Comparison of ENCODE assay signal across 8 mouse cellular contexts in the genomic region with DNA sequence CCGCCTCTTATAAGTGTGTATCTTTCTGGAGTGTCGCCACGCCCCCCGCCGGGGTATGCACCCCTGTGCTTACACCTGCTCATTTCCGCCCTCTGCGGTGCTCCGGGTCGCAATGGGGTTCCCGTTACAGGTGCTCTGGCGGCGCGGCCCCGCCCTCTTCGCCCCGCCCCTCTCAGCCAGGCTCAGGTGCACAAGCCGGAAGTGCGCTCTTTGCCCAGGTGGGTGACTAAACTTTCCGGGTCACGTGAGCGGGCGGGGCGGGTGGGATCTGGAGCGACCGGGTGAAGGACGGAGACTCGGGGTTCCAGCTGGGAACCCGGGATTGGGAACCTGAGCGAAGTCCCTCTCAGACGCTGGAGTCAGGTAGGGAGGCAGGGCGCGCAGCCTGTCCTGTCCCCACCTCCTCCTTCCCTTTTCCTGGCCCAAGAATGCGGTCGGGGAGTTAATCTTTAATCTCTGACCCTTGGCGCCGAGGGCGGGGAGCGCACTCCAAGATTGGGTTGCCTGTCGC. TPM values are rescaled to one million over a fixed set of nuclear protein-coding genes. Genes with fewer than 3 reads are reported as not detected.
A peak's percentile ranks its signal among the peaks of the same experiment; 100 is the strongest.
DNase-seq lines count a peak whose midpoint lies in the region; ATAC-seq lines count a peak whose summit lies in the region.

No protein-coding gene starts in this region.

- peak overlapping the region; percentile 17 for H3K4me3 ChIP-seq in hindbrain, embryonic 12.5 days
- peak overlapping the region; percentile 29 for H3K4me3 ChIP-seq in limb, embryonic 13.5 days
- H3K4me3 ChIP-seq in midbrain, embryonic 16.5 days (ENCODE audit: low read depth, low read length) = peak overlapping the region; percentile 37

- H3K4me1 ChIP-seq in hindbrain, embryonic 12.5 days = peaks cover 25% of the 10 kb centered on the region
- H3K4me1 ChIP-seq in limb, embryonic 13.5 days = peaks cover 23% of the 10 kb centered on the region
- H3K4me1 ChIP-seq in midbrain, embryonic 16.5 days (ENCODE audit: control insufficient read depth, insufficient read depth, low read length) = peaks cover 25% of the 10 kb centered on the region

- WGBS in hindbrain, embryonic 12.5 days = 2% methylated on average over 36 of the region's 39 CpGs
- under 1% methylated on average over 39 of the region's 39 CpGs for WGBS in limb, embryonic 13.5 days
- WGBS in midbrain, embryonic 16.5 days = under 1% methylated on average over 38 of the region's 39 CpGs

- peak overlapping the region; percentile 36 for H3K4me2 ChIP-seq in hindbrain, embryonic 12.5 days (replicated peaks)
- H3K4me2 ChIP-seq in limb, embryonic 13.5 days (replicated peaks) = peak overlapping the region; percentile 48
- H3K4me2 ChIP-seq in midbrain, embryonic 16.5 days (ENCODE audit: low read length) = peak overlapping the region; percentile 62

- no peaks in the 10 kb centered on the region for H3K9me3 ChIP-seq in hindbrain, embryonic 12.5 days (replicated peaks)
- H3K9me3 ChIP-seq in limb, embryonic 13.5 days = no peaks in the 10 kb centered on the region
- no peaks in the 10 kb centered on the region for H3K9me3 ChIP-seq in midbrain, embryonic 16.5 days (replicated peaks; ENCODE audit: control insufficient read depth, low read length, poor library complexity, severe bottlenecking)

- no peak overlapping the region for H3K27ac ChIP-seq in hindbrain, embryonic 12.5 days
- H3K27ac ChIP-seq in limb, embryonic 13.5 days = no peak overlapping the region
- no peak overlapping the region for H3K27ac ChIP-seq in midbrain, embryonic 16.5 days (ENCODE audit: low read length)

- H3K27me3 ChIP-seq in hindbrain, embryonic 12.5 days = peaks cover 50% of the 10 kb centered on the region
- H3K27me3 ChIP-seq in limb, embryonic 13.5 days = peaks cover 80% of the 10 kb centered on the region
- peaks cover 31% of the 10 kb centered on the region for H3K27me3 ChIP-seq in midbrain, embryonic 16.5 days (ENCODE audit: control insufficient read depth, insufficient read depth, low read depth, low read length)

- no peak overlapping the region for H3K9ac ChIP-seq in hindbrain, embryonic 12.5 days
- H3K9ac ChIP-seq in limb, embryonic 13.5 days = no peak overlapping the region
- H3K9ac ChIP-seq in midbrain, embryonic 16.5 days (ENCODE audit: low read depth, low read length) = peak overlapping the region; percentile 15

- no peaks in the 10 kb centered on the region for H3K36me3 ChIP-seq in hindbrain, embryonic 12.5 days
- 0 out of 2 replicates have a peak, but pooled peaks cover 2% of the 10 kb centered on the region for H3K36me3 ChIP-seq in limb, embryonic 13.5 days
- H3K36me3 ChIP-seq in midbrain, embryonic 16.5 days (ENCODE audit: control insufficient read depth, insufficient read depth, low read length) = no peaks in the 10 kb centered on the region

- DNase-seq in cerebellum, adult 11 months = peak; percentile 71
- no peak for DNase-seq in cerebellum, postnatal 4 days (ENCODE audit: low spot score in 2 of 2)
- DNase-seq in T-cell, adult 2 months (ENCODE audit: low spot score) = peak; percentile 48
- DNase-seq in urinary bladder, postnatal 25 days (ENCODE audit: low spot score) = peak; percentile 47
- DNase-seq in left cerebral cortex, adult 11 months (ENCODE audit: low spot score) = no peak

- no peak for ATAC-seq in hindbrain, embryonic 12.5 days (ENCODE audit: low FRiP score)
- no peak for ATAC-seq in limb, embryonic 13.5 days (ENCODE audit: low FRiP score, low read depth)
- no peak for ATAC-seq in midbrain, embryonic 16.5 days

RNA-seq across cellular contexts. Expression of gene Slc25a23, which starts 2.4 kb away (rescaled TPM):
- 18.7 and 22.5 TPM in 2 replicates for polyA plus RNA-seq in hindbrain, embryonic 12.5 days (2016; fragmentation: Nextera tagmentation; extraction: Ambion mirVana)
- polyA plus RNA-seq in limb, embryonic 13.5 days (2015; fragmentation: Nextera tagmentation; extraction: Ambion mirVana) = 5.5 and 6.5 TPM in 2 replicates
- 36.0 and 42.8 TPM in 2 replicates for polyA plus RNA-seq in midbrain, embryonic 16.5 days (2015; fragmentation: Nextera tagmentation; extraction: Ambion mirVana)

RNA-seq across cellular contexts. Expression of gene Crb3, which starts 3.2 kb away (rescaled TPM):
- 2.7 and 3.8 TPM in 2 replicates for polyA plus RNA-seq in hindbrain, embryonic 12.5 days (2016; fragmentation: Nextera tagmentation; extraction: Ambion mirVana)
- 1.7 and 2.9 TPM in 2 replicates for polyA plus RNA-seq in limb, embryonic 13.5 days (2015; fragmentation: Nextera tagmentation; extraction: Ambion mirVana)
- polyA plus RNA-seq in midbrain, embryonic 16.5 days (2015; fragmentation: Nextera tagmentation; extraction: Ambion mirVana) = 2.1 and 3.3 TPM in 2 replicates

RNA-seq across cellular contexts. Expression of gene Dennd1c, which starts 16.2 kb away (rescaled TPM):
- 3.2 and 3.7 TPM in 2 replicates for polyA plus RNA-seq in hindbrain, embryonic 12.5 days (2016; fragmentation: Nextera tagmentation; extraction: Ambion mirVana)
- 1.1 TPM in 2 replicates for polyA plus RNA-seq in limb, embryonic 13.5 days (2015; fragmentation: Nextera tagmentation; extraction: Ambion mirVana)
- polyA plus RNA-seq in midbrain, embryonic 16.5 days (2015; fragmentation: Nextera tagmentation; extraction: Ambion mirVana) = 4.2 and 5.0 TPM in 2 replicates

RNA-seq across cellular contexts. Expression of gene Slc25a41, which starts 20.6 kb away (rescaled TPM):
- not detected in 2 replicates for polyA plus RNA-seq in hindbrain, embryonic 12.5 days (2016; fragmentation: Nextera tagmentation; extraction: Ambion mirVana)
- not detected in 2 replicates for polyA plus RNA-seq in limb, embryonic 13.5 days (2015; fragmentation: Nextera tagmentation; extraction: Ambion mirVana)
- not detected in 2 replicates for polyA plus RNA-seq in midbrain, embryonic 16.5 days (2015; fragmentation: Nextera tagmentation; extraction: Ambion mirVana)

RNA-seq across cellular contexts. Expression of gene Tubb4a, which starts 25.5 kb away (rescaled TPM):
- polyA plus RNA-seq in hindbrain, embryonic 12.5 days (2016; fragmentation: Nextera tagmentation; extraction: Ambion mirVana) = 197 and 227 TPM in 2 replicates
- polyA plus RNA-seq in limb, embryonic 13.5 days (2015; fragmentation: Nextera tagmentation; extraction: Ambion mirVana) = 16.3 and 17.5 TPM in 2 replicates
- 383 and 394 TPM in 2 replicates for polyA plus RNA-seq in midbrain, embryonic 16.5 days (2015; fragmentation: Nextera tagmentation; extraction: Ambion mirVana)

Comparison
In these comparisons a context has a peak if more than half of its experiments do, and no peak if none do; other contexts are left out.
1. DNase-seq: peak in cerebellum, adult 11 months (single experiment), T-cell, adult 2 months (single experiment) and urinary bladder, postnatal 25 days (single experiment); none in cerebellum, postnatal 4 days (0 of 2) and left cerebral cortex, adult 11 months (single experiment).
2. Peak in every context shown above with its lines, with median percentiles within 50 percentile points of each other: H3K4me2 ChIP-seq and H3K4me3 ChIP-seq.